Mouse (Mus musculus) midbrain, embryonic 14.5 days (tissue): ENCODE data around the gene Slc25a47. TPM values are rescaled to one million over a fixed set of nuclear protein-coding genes. Genes with fewer than 3 reads are reported as not detected.

ENCODE experiments used
- ATAC-seq: fragments of 200-750 bp; cut with Nextera tagmentation; 2 replicates; pipeline ENCODE4 v1.8.0; 2017; ENCODE audit warnings: moderate number of reproducible peaks, moderate library complexity; ENCODE audit not compliant: low FRiP score, low TSS enrichment
- DNase-seq: peaks from one replicate; pipeline ENCODE4 v3.0.0-alpha.2; 2015
- H3K27ac ChIP-seq: fragments of 300-500 bp; sonication (generic); replicated peaks from 2 replicates; pipeline ENCODE4 v1.5.1; 2014; ENCODE audit warnings: mild to moderate bottlenecking, low read depth, low read length, moderate library complexity
- H3K27me3 ChIP-seq: fragments of 300-500 bp; sonication (generic); 2 replicates; pipeline ENCODE4 v1.6.1; 2014; ENCODE audit warnings: low read length, control low read depth, mixed read lengths; ENCODE audit not compliant: control insufficient read depth, insufficient read depth
- H3K36me3 ChIP-seq: fragments of 300-500 bp; sonication (generic); 2 replicates; pipeline ENCODE4 v1.6.1; 2014; ENCODE audit warnings: low read length, control low read depth; ENCODE audit not compliant: control insufficient read depth, insufficient read depth
- H3K4me1 ChIP-seq: fragments of 300-500 bp; sonication (generic); 2 replicates; pipeline ENCODE4 v1.6.1; 2014; ENCODE audit warnings: mild to moderate bottlenecking, antibody characterized with exemption, low read length, control low read depth; ENCODE audit not compliant: control insufficient read depth, insufficient read depth
- H3K4me2 ChIP-seq: fragments of 300-500 bp; sonication (generic); 2 replicates; pipeline ENCODE4 v1.6.1; 2014; ENCODE audit warnings: mild to moderate bottlenecking, low read length, moderate library complexity
- H3K4me3 ChIP-seq: fragments of 300-500 bp; sonication (generic); replicated peaks from 2 replicates; pipeline ENCODE4 v1.5.1; 2014; ENCODE audit warnings: low read depth, low read length
- H3K9ac ChIP-seq: fragments of 300-500 bp; sonication (generic); replicated peaks from 2 replicates; pipeline ENCODE4 v1.6.1; 2014; ENCODE audit warnings: mild to moderate bottlenecking, low read length, moderate library complexity
- H3K9me3 ChIP-seq: fragments of 300-500 bp; sonication (generic); 2 replicates; pipeline ENCODE4 v1.6.1; 2016; ENCODE audit warnings: low read length, control low read depth, mixed read lengths; ENCODE audit not compliant: control insufficient read depth
- WGBS: fragments of 180-500 bp; shearing (Covaris S2); extraction: QIAGEN DNeasy Blood & Tissue Kit; methylation state at CpG from one replicate; pipeline ENCODE4 v1.1.7; 2014; 5-methylcytosine and 5-hydroxymethylcytosine counted together
- polyA plus RNA-seq: library from polyadenylated mRNA; unstranded; fragments of >200 nt; fragmentation: Nextera tagmentation; extraction: Ambion mirVana; gene quantifications from 2 replicates; pipeline ENCODE4 v1.2.1, GENCODE M21; 2014

Slc25a47 gene
- polyA plus RNA-seq, 1 experiment from 2014 or later, result 10.9 TPM

DNA sequence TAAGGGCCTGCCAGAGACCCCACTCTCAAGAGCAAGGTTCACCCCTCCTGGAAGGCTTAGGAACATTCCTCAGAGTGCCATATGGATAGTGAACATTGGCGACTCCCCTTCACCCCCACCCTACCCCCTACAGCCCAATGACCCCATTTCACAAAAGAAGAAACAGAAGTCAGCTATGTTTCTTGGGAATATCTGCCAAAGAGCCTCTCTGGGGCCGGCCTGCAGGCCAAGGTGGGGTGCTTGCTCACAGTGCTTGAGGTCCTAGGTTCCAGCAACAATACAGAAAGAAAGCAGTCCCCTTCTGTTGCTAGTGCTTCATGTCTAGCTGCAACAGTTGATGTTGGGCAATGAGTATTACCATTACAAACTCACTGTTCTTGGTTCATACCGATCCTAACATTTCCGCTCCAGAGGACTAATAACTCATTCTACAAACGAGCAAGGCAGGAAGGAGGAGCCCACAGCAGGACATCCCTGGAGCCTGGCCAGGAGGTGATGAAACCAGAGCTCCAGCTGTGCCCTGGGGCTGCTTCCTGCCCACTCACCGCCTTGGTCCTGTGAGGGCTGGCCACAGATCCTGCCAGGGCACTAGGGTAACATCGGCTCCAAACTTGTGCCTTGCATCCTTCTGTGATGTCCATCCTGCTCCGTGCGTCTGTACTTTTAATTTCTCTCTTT is 3.7 kb upstream of the Slc25a47 start:
- Histone ChIP-seq H3K4me3 (no peak overlapping the region), H3K4me2 (no peak overlapping the region), H3K9me3 (no peaks in the 10 kb centered on the region), H3K36me3 (peaks cover 6% of the 10 kb centered on the region), H3K27ac (no peak overlapping the region), H3K4me1 (peaks cover 18% of the 10 kb centered on the region), H3K9ac (no peak overlapping the region), H3K27me3 (no peaks in the 10 kb centered on the region)
- WGBS, result 75% methylated on average over 9 of the region's 9 CpGs
- no peak for ATAC-seq
- DNase-seq, result no peak

DNA sequence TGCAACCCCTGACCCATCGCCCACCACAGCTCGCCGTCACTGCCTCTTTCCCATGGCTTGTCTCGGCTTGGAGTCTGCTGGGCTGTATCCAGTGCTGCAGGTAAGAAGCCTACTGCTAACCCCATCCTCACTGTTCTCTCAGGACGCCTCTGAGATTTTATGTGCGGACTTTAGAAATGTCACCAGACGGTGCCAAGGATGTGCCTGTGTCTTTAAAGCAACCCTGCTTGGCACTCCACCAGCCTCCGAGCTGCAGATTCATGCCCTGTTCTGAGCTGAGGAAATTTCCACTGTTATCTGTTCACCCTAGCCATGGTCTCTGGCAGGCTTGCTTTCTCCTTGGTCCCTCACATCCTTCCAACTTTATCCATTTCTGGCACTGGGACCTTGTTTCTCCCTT is 3.0 kb upstream of the Slc25a47 start:
- Histone ChIP-seq H3K9me3 (no peaks in the 10 kb centered on the region), H3K4me2 (no peak overlapping the region), H3K4me3 (no peak overlapping the region), H3K4me1 (peaks cover 25% of the 10 kb centered on the region), H3K27me3 (no peaks in the 10 kb centered on the region), H3K9ac (no peak overlapping the region), H3K27ac (no peak overlapping the region), H3K36me3 (peaks cover 4% of the 10 kb centered on the region; the same call in 1 of the 2 replicates)
- no peak for ATAC-seq
- no peak for DNase-seq
- WGBS, result 85% methylated on average over 8 of the region's 8 CpGs

DNA sequence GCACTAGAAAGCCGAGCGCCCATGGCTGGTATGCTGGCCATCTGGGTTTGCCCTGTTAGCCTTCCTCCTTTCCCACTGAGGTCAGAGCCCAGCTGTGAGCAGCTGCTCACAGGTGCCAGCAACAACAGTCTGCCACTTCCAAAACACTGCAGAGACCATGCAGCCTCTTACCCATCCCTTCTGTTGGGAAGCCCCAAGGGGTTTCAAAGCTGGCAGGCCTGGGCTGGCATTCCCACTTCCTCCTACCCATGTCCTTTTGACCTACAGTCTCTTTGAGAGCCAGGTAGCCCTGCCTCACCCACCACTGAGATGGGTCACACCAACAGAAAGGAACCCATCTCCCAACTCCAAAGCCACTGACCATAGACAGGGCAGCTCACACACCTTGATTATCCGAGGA is 2.4 kb upstream of the Slc25a47 start:
- DNase-seq (no peak), ATAC-seq (no peak)
- Histone ChIP-seq H3K27me3 (no peaks in the 10 kb centered on the region), H3K27ac (no peak overlapping the region), H3K9me3 (no peaks in the 10 kb centered on the region), H3K36me3 (peaks cover 2% of the 10 kb centered on the region; the same call in 1 of the 2 replicates), H3K9ac (no peak overlapping the region), H3K4me3 (no peak overlapping the region), H3K4me1 (peaks cover 30% of the 10 kb centered on the region), H3K4me2 (no peak overlapping the region)
- 89% methylated on average over 3 of the region's 3 CpGs for WGBS

DNA sequence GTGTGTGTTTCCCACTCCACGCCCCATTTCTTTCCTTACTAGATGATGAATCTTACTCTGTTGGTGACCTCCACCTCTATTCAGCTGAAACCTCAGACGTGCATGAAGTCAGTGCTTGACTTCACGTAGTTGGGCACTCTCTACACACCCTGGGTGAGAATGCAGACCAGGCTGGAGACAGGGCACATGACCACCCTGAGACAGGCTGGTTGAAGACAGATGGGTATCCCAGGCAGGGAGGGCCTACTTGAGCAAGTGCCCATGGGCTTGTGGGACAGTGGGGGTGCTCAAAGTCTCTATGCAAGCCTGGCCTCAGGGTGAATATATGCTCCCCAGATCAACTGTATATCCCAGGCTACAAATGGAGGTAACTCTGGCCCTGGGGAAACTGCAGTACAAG is 1.5 kb upstream of the Slc25a47 start:
- H3K4me3 ChIP-seq, result no peak overlapping the region; the same call in 1 of the 2 replicates
- DNase-seq, result no peak
- no peak for ATAC-seq
- H3K9me3 ChIP-seq, result no peaks in the 10 kb centered on the region
- H3K27ac ChIP-seq, result no peak overlapping the region
- H3K27me3 ChIP-seq, result no peaks in the 10 kb centered on the region
- no peak overlapping the region; the same call in 1 of the 2 replicates for H3K9ac ChIP-seq
- no peaks in the 10 kb centered on the region for H3K36me3 ChIP-seq
- peak overlapping the region; percentile 92 for H3K4me2 ChIP-seq
- peaks cover 30% of the 10 kb centered on the region for H3K4me1 ChIP-seq
- 87% methylated on average over 3 of the region's 3 CpGs for WGBS

DNA sequence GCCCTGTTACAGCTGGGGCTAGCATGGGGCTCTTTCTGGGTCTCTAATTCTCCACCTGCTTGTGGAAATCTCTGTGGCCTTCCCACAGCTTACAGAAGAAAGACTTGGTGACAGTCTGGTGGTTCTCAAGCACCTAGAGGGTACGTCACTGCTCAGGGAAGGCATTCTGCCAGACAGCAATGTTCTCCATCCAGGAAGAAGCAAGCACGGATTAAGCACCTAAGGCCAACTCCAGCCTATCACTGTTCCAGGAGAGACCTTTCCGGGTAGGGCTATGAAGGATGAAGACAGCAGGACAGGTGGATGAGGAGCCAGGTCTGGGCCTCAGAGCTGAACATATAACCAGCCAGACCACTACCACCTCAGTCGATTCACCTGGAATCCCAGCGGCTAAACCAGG is 1.1 kb upstream of the Slc25a47 start:
- H3K27ac ChIP-seq, result no peak overlapping the region
- peak overlapping the region; percentile 92 for H3K4me2 ChIP-seq
- 40% methylated on average over 5 of the region's 5 CpGs for WGBS
- peak overlapping the region; percentile 74 for H3K4me3 ChIP-seq
- peak overlapping the region; percentile 80; the same call in 1 of the 2 replicates for H3K9ac ChIP-seq
- H3K27me3 ChIP-seq, result no peaks in the 10 kb centered on the region
- no peaks in the 10 kb centered on the region for H3K9me3 ChIP-seq
- peaks cover 30% of the 10 kb centered on the region for H3K4me1 ChIP-seq
- no peaks in the 10 kb centered on the region for H3K36me3 ChIP-seq
- DNase-seq (no peak), ATAC-seq (no peak)

DNA sequence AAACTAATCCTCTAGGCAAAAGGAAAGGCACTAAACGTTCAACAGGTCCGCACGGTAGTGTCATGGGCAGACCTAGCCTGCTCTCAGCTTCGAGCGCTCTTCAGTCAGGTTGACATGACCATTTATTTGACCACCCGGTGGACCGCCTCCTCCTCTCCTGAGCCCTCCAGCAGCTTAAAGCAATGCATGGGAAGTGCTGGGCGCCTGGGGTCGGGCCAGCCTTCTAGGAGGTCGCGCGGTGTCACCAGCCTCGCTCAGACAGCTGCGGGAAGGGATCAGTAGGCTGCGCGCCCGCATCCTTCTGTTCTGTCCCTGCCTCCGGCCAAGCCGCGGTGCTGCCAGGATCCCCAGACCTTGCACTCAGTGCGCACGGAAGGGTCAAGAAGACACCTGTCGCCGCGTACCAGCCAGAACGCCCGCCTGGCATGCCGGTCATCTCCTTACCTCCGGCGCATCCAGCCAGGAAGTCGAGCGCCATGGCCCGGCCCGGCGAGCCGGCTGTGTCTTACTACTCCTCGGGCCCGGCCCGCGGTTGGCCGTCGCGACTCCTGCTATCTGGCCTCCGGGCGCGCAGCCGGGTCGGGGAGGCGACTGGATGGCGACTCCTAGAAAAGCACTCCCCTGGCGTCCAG is 522 bp upstream of the Slc25a47 start:
- peak; percentile 21; the same call in 1 of the 2 replicates for ATAC-seq
- no peaks in the 10 kb centered on the region for H3K27me3 ChIP-seq

DNA sequence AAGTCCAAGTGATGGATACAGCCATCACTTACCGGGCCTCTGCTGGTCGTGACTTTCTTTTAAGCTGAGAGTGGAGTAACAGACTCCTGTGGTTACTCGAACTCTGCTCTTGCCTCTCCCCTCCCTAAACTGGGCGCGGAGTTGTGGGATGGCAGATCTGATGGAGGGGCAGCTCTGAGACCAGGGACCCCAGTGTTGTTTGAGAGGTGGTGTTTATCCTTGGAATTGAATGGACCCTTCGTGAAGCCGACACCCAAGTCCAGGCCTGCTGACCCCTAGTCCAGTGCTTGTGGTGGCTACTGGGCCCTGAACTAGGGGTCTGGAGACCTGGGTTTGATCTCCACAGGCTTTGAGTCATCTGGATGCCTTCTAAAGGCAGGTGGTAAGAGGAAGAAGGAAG is 876 bp downstream of the Slc25a47 start:
- H3K27ac ChIP-seq, result peak overlapping the region; percentile 89
- no peaks in the 10 kb centered on the region for H3K27me3 ChIP-seq
- H3K9ac ChIP-seq, result peak overlapping the region; percentile 80
- DNase-seq (no peak), ATAC-seq (no peak)
- peak overlapping the region; percentile 74 for H3K4me3 ChIP-seq
- 63% methylated on average over 7 of the region's 7 CpGs for WGBS
- peaks cover 11% of the 10 kb centered on the region for H3K36me3 ChIP-seq
- peak overlapping the region; percentile 92 for H3K4me2 ChIP-seq
- peaks cover 30% of the 10 kb centered on the region for H3K4me1 ChIP-seq
- no peaks in the 10 kb centered on the region for H3K9me3 ChIP-seq

More for the DNA sequence above, 522 bp upstream of the Slc25a47 start:
- Histone ChIP-seq H3K9ac (peak overlapping the region; percentile 80), H3K4me3 (peak overlapping the region; percentile 74), H3K36me3 (no peaks in the 10 kb centered on the region), H3K4me2 (peak overlapping the region; percentile 92), H3K4me1 (peaks cover 30% of the 10 kb centered on the region), H3K27ac (peak overlapping the region; percentile 62; the same call in 1 of the 2 replicates), H3K9me3 (no peaks in the 10 kb centered on the region)
- under 1% methylated on average over 51 of the region's 51 CpGs for WGBS
- DNase-seq, result no peak

DNA sequence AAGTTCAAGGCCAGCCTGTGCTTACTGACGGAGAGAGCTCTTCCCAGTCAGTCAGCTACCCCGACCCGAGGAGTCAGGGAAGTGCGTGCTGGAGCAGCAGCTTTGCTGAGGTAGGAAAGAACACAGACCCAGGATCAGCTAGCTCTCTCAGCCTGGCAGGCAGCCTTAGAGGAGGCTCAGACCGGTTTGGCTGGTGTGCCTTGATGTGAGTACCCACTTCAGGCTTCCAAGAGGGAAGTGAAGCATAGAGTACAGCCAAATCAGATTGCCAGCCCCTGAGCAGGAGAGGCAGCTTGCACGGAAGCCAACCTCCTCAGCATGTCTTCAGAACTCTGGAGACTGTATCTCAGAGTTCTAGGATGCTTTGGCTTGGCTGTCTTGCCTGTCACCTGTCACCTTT is 5.3 kb downstream of the Slc25a47 start:
- Histone ChIP-seq H3K27ac (no peak overlapping the region), H3K9ac (no peak overlapping the region), H3K4me3 (no peak overlapping the region), H3K4me1 (peaks cover 21% of the 10 kb centered on the region), H3K27me3 (no peaks in the 10 kb centered on the region), H3K9me3 (no peaks in the 10 kb centered on the region), H3K4me2 (no peak overlapping the region), H3K36me3 (peaks cover 36% of the 10 kb centered on the region)
- ATAC-seq, result no peak
- WGBS, result 94% methylated on average over 6 of the region's 6 CpGs
- no peak for DNase-seq

DNA sequence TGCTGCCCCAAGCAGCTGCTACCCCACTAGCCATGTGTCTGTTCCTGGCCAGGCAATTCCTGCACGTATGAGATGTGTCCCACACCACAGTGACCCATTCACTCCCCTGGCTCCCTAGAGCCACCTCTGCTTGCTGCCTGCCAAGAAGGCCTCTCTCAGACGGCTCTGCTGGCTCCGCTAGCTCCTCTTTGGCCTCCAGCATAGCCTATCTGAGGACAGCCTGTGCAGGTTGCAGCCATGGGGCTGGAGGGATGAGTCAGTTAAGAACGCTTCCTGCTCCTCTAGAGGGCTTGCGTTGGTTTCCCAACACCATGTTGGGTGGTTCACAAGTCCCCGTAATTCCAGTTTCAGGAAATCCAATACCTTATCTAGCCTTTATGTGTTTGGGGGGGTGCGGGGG is 6.8 kb downstream of the Slc25a47 start:
- DNase-seq (no peak), ATAC-seq (no peak)
- no peak overlapping the region for H3K9ac ChIP-seq
- WGBS, result 91% methylated on average over 7 of the region's 7 CpGs
- H3K4me3 ChIP-seq, result no peak overlapping the region
- no peaks in the 10 kb centered on the region for H3K27me3 ChIP-seq
- H3K4me2 ChIP-seq, result no peak overlapping the region
- no peak overlapping the region for H3K27ac ChIP-seq
- H3K9me3 ChIP-seq, result no peaks in the 10 kb centered on the region
- peaks cover 36% of the 10 kb centered on the region for H3K36me3 ChIP-seq
- H3K4me1 ChIP-seq, result peaks cover 7% of the 10 kb centered on the region
